Mouse (Mus musculus) kidney, postnatal 25 days (tissue): ENCODE measurements at regions not wholly inside any gene's neighbourhood (a gene's known extent, or its start where the extent isn't known, plus 50 kb on each side); places are given as distances from the start of the nearest gene placed in this dataset.
A peak's percentile ranks its signal among the peaks of the same experiment; 100 is the strongest.

Experiments
- DNase-seq, 2 experiments: peaks; one replicate each; pipeline ENCODE4 v3.0.0; 2021; ENCODE audit warnings: mixed read lengths in 2 of 2

GRCm38 (mm10) chr10:23052480-23053378, 232.8 kb upstream of the Tcf21 start:
- DNase-seq: peak; percentile 38 to 54

GRCm38 (mm10) chr10:23044466-23044865, 224.5 kb upstream of the Tcf21 start:
- no peak for DNase-seq

GRCm38 (mm10) chr10:23031491-23032126, 211.6 kb upstream of the Tcf21 start:
- DNase-seq: no peak

- no peak for DNase-seq
Observed at GRCm38 (mm10) chr10:23027961-23028360, 208.0 kb upstream of the Tcf21 start.

GRCm38 (mm10) chr10:23017151-23017678, 197.2 kb upstream of the Tcf21 start:
- no peak for DNase-seq

- no peak for DNase-seq
Observed at GRCm38 (mm10) chr10:23015935-23016694, 196.1 kb upstream of the Tcf21 start.

- peak in 1 of 2 experiments; percentile 14 for DNase-seq
Observed at GRCm38 (mm10) chr10:23010715-23011114, 190.7 kb upstream of the Tcf21 start.

- DNase-seq: peak; percentile 48 to 61
Observed at GRCm38 (mm10) chr10:23010201-23010600, 190.2 kb upstream of the Tcf21 start.

- no peak for DNase-seq
Observed at GRCm38 (mm10) chr10:23004768-23005167, 184.8 kb upstream of the Tcf21 start.

- no peak for DNase-seq
Observed at GRCm38 (mm10) chr10:23003686-23004085, 183.7 kb upstream of the Tcf21 start.

- DNase-seq: no peak
Observed at GRCm38 (mm10) chr10:22998561-22998960, 178.6 kb upstream of the Tcf21 start.

- no peak for DNase-seq
Observed at GRCm38 (mm10) chr10:22997571-22997970, 177.6 kb upstream of the Tcf21 start.

- no peak for DNase-seq
Observed at GRCm38 (mm10) chr10:22993158-22993557, 173.2 kb upstream of the Tcf21 start.

GRCm38 (mm10) chr10:22981798-22982197, 161.8 kb upstream of the Tcf21 start:
- DNase-seq: peak; percentile 44 to 67

- no peak for DNase-seq
Observed at GRCm38 (mm10) chr10:22978442-22978841, 158.5 kb upstream of the Tcf21 start.

GRCm38 (mm10) chr10:22956956-22957355, 137.0 kb upstream of the Tcf21 start:
- no peak for DNase-seq

GRCm38 (mm10) chr10:22953283-22953682, 133.3 kb upstream of the Tcf21 start:
- DNase-seq: no peak

- no peak for DNase-seq
Observed at GRCm38 (mm10) chr10:22944247-22944646, 124.3 kb upstream of the Tcf21 start.

GRCm38 (mm10) chr10:22927977-22928376, 108.0 kb upstream of the Tcf21 start:
- DNase-seq: no peak

GRCm38 (mm10) chr10:22926099-22926498, 106.1 kb upstream of the Tcf21 start:
- no peak for DNase-seq

- DNase-seq: no peak
Observed at GRCm38 (mm10) chr10:22921035-22921965, 101.3 kb upstream of the Tcf21 start.

- no peak for DNase-seq
Observed at GRCm38 (mm10) chr10:22919869-22920268, 99.9 kb upstream of the Tcf21 start.
